ENCODE assay signal across 9 mouse cellular contexts in the genomic region with DNA sequence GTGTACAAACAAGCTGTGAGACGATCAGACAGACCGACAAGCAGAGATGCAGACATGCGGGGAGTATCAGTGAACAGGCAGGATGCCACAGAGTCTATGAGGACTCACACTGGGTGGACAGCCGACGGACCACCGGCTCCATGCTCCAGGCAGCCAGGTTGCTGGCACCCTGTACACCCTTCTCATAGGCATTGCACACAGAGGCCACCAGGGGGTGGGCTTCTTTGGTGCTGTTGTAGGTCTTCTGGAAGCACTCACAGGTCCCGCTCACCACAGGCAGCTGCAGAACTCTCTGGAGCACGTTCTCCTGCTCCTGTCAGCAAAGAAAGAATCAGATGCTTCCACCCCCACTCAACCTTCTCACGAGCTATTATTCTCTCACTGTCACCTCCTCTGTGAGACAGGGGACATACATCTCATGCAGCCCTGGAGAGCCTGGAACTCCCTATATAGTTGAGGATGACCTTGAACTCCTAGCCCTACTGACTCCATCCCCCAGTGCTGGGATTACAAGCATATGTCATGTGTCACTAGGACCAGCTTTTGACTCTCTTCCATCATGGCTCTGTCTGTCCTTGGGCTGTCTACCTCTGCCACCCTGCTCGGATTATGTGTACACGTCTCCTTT. TPM values are rescaled to one million over a fixed set of nuclear protein-coding genes. Genes with fewer than 3 reads are reported as not detected.
A peak's percentile ranks its signal among the peaks of the same experiment; 100 is the strongest.
DNase-seq lines count a peak whose midpoint lies in the region; ATAC-seq and TF ChIP-seq lines count a peak whose summit lies in the region.
"Had no signal": no experiment of that assay in that cellular context is flagged by ENCODE, and none has a peak within 500 bp of the region (broad histone marks: within the 10 kb centered on the region; RNA-seq: fewer than 3 reads in every experiment).

No protein-coding gene starts in this region.

- H3K27ac ChIP-seq in kidney, adult 2 months (ENCODE audit: insufficient read depth, low read depth, low read length): no peak overlapping the region
- H3K27ac ChIP-seq in kidney, embryonic 15.5 days: no peak overlapping the region
- H3K27ac ChIP-seq in ES-Bruce4 (ENCODE audit: insufficient read depth, low read length): no peak overlapping the region
- no peak overlapping the region for H3K27ac ChIP-seq in forebrain, embryonic 14.5 days (ENCODE audit: low read depth, low read length)
- H3K27ac ChIP-seq: neural tube, embryonic 13.5 days had no signal

- no peak for DNase-seq in kidney, adult 2 months
- DNase-seq in 416B (ENCODE audit: low read depth): peak; percentile 49
- peak; percentile 27 for DNase-seq in forebrain, embryonic 14.5 days (ENCODE audit: low spot score)
- DNase-seq in gastrocnemius, adult 8-10 months (ENCODE audit: low spot score in 2 of 2): no peak
- no peak for DNase-seq in kidney, adult 18-20 months
- no peak for DNase-seq in natural killer cell, adult 2 months (ENCODE audit: low spot score in 2 of 2)

- peaks cover 5% of the 10 kb centered on the region; the same call in 1 of the 2 replicates for H3K4me1 ChIP-seq in kidney, adult 2 months (ENCODE audit: control insufficient read depth, insufficient read depth, low read length)
- H3K4me1 ChIP-seq in kidney, embryonic 15.5 days: 0 out of 2 replicates have a peak, but pooled peaks cover 3% of the 10 kb centered on the region
- H3K4me1 ChIP-seq in ES-Bruce4 (ENCODE audit: control insufficient read depth, insufficient read depth, low read length): no peaks in the 10 kb centered on the region
- H3K4me1 ChIP-seq in forebrain, embryonic 14.5 days (ENCODE audit: control insufficient read depth, insufficient read depth, low read length): no peaks in the 10 kb centered on the region
- H3K4me1 ChIP-seq: neural tube, embryonic 13.5 days had no signal

- H3K9ac ChIP-seq in kidney, embryonic 15.5 days: no peak overlapping the region
- no peak overlapping the region for H3K9ac ChIP-seq in ES-Bruce4 (ENCODE audit: low read depth, poor library complexity, severe bottlenecking)
- no peak overlapping the region for H3K9ac ChIP-seq in forebrain, embryonic 14.5 days (ENCODE audit: low read length)
- H3K9ac ChIP-seq: neural tube, embryonic 13.5 days had no signal

- TF ChIP-seq POLR2A in kidney, adult 2 months (IDR thresholded peaks at IDR 0.05; ENCODE audit: low read depth, low read length): no peak
- no peak for TF ChIP-seq POLR2A in ES-Bruce4 (IDR thresholded peaks at IDR 0.05; ENCODE audit: insufficient read depth, low read length)

- no peaks in the 10 kb centered on the region for H3K27me3 ChIP-seq in kidney, adult 2 months (replicated peaks; ENCODE audit: control insufficient read depth, insufficient read depth, low read length)
- peaks cover 10% of the 10 kb centered on the region for H3K27me3 ChIP-seq in kidney, embryonic 15.5 days
- H3K27me3 ChIP-seq in ES-Bruce4 (ENCODE audit: control insufficient read depth, insufficient read depth, low read length, poor library complexity, severe bottlenecking): no peaks in the 10 kb centered on the region
- no peaks in the 10 kb centered on the region for H3K27me3 ChIP-seq in forebrain, embryonic 14.5 days (replicated peaks; ENCODE audit: control insufficient read depth, insufficient read depth, low read length)

- 61% methylated on average over 11 of the region's 11 CpGs for WGBS in kidney, adult 2 months
- WGBS in kidney, embryonic 15.5 days: 70% methylated on average over 11 of the region's 11 CpGs
- WGBS in forebrain, embryonic 14.5 days: 66% methylated on average over 11 of the region's 11 CpGs

- H3K4me3 ChIP-seq in kidney, adult 2 months (ENCODE audit: insufficient read depth, low read depth, low read length): no peak overlapping the region
- H3K4me3 ChIP-seq in kidney, embryonic 15.5 days (replicated peaks): no peak overlapping the region
- H3K4me3 ChIP-seq in ES-Bruce4 (ENCODE audit: low read depth, low read length): no peak overlapping the region
- H3K4me3 ChIP-seq in forebrain, embryonic 14.5 days (ENCODE audit: low read depth, low read length): no peak overlapping the region
- H3K4me3 ChIP-seq: neural tube, embryonic 13.5 days had no signal

- no peaks in the 10 kb centered on the region for H3K36me3 ChIP-seq in kidney, adult 2 months (ENCODE audit: control insufficient read depth, insufficient read depth, low read length)
- H3K36me3 ChIP-seq in kidney, embryonic 15.5 days: no peaks in the 10 kb centered on the region
- H3K36me3 ChIP-seq in ES-Bruce4 (ENCODE audit: control insufficient read depth, insufficient read depth, low read length, poor library complexity, severe bottlenecking): no peaks in the 10 kb centered on the region
- H3K36me3 ChIP-seq in forebrain, embryonic 14.5 days (ENCODE audit: control insufficient read depth, insufficient read depth, low read length): 0 out of 2 replicates have a peak, but pooled peaks cover 3% of the 10 kb centered on the region
- H3K36me3 ChIP-seq: neural tube, embryonic 13.5 days had no signal

- no peak for ATAC-seq in kidney, embryonic 15.5 days (replicated peaks; ENCODE audit: low FRiP score)
- ATAC-seq in forebrain, embryonic 14.5 days: peak; percentile 17; the same call in 1 of the 2 replicates

- H3K9me3 ChIP-seq in kidney, embryonic 15.5 days (replicated peaks): no peaks in the 10 kb centered on the region
- H3K9me3 ChIP-seq in ES-Bruce4 (replicated peaks; ENCODE audit: control insufficient read depth, insufficient read depth, low read length, poor library complexity, severe bottlenecking): no peaks in the 10 kb centered on the region
- no peaks in the 10 kb centered on the region for H3K9me3 ChIP-seq in forebrain, embryonic 14.5 days (replicated peaks; ENCODE audit: control insufficient read depth, low read length)
- H3K9me3 ChIP-seq: neural tube, embryonic 13.5 days had no signal

- H3K4me2 ChIP-seq in kidney, embryonic 15.5 days: no peak overlapping the region
- no peak overlapping the region for H3K4me2 ChIP-seq in forebrain, embryonic 14.5 days (ENCODE audit: low read length)
- H3K4me2 ChIP-seq: neural tube, embryonic 13.5 days had no signal

- TF ChIP-seq EP300 in ES-Bruce4 (IDR thresholded peaks at IDR 0.05; ENCODE audit: insufficient read depth, low read depth, low read length): no peak

- TF ChIP-seq CTCF in kidney, adult 2 months (conservative IDR thresholded peaks at IDR 0.05; ENCODE audit: insufficient read depth, insufficient read length, low read depth, low read length): peak; percentile 34; the same call in 1 of the 2 replicates
- TF ChIP-seq CTCF in ES-Bruce4 (IDR thresholded peaks at IDR 0.05; ENCODE audit: low read depth, low read length): peak; percentile 51

RNA-seq across cellular contexts. Expression of a gene that starts 2.8 kb away (rescaled TPM):
- polyA plus RNA-seq in kidney, adult 2 months (2012; rRNA removed): 58.4 and 72.2 TPM in 2 replicates
- 0.70 TPM in 1 of 2 replicates, not detected in the other for polyA plus RNA-seq in kidney, embryonic 15.5 days (2015; fragmentation: Nextera tagmentation; extraction: Ambion mirVana)
- 0.28 TPM in 1 of 2 replicates, not detected in the other for polyA plus RNA-seq in ES-Bruce4 (2011; ENCODE audit: insufficient read depth, insufficient read length, low read depth, missing spikeins)
- polyA plus RNA-seq in forebrain, embryonic 14.5 days (2014; fragmentation: Nextera tagmentation; extraction: Ambion mirVana): not detected in 2 replicates
- 10 to 100 TPM in 2 of 4 experiments, 1 to 10 TPM in 2; 1.7 to 34.7 (median 15.1) TPM for total RNA-seq in gastrocnemius, adult 8-10 months (2022)
- polyA plus RNA-seq: neural tube, embryonic 13.5 days had no signal

RNA-seq across cellular contexts. Expression of a gene that starts 13.1 kb away (rescaled TPM):
- 40.6 and 41.0 TPM in 2 replicates for polyA plus RNA-seq in kidney, adult 2 months (2012; rRNA removed)
- 11.4 and 12.2 TPM in 2 replicates for polyA plus RNA-seq in kidney, embryonic 15.5 days (2015; fragmentation: Nextera tagmentation; extraction: Ambion mirVana)
- polyA plus RNA-seq in ES-Bruce4 (2011; ENCODE audit: insufficient read depth, insufficient read length, low read depth, missing spikeins): 7.8 and 8.7 TPM in 2 replicates
- 15.1 and 16.7 TPM in 2 replicates for polyA plus RNA-seq in forebrain, embryonic 14.5 days (2014; fragmentation: Nextera tagmentation; extraction: Ambion mirVana)
- 10 to 100 TPM; 12.3 to 17.2 (median 12.7) TPM for total RNA-seq in gastrocnemius, adult 8-10 months (2022)

RNA-seq across cellular contexts. Expression of a gene that starts 13.1 kb away (rescaled TPM):
- 1.1 TPM in 2 replicates for polyA plus RNA-seq in kidney, adult 2 months (2012; rRNA removed)
- polyA plus RNA-seq in kidney, embryonic 15.5 days (2015; fragmentation: Nextera tagmentation; extraction: Ambion mirVana): 0.39 and 0.55 TPM in 2 replicates
- polyA plus RNA-seq in ES-Bruce4 (2011; ENCODE audit: insufficient read depth, insufficient read length, low read depth, missing spikeins): 0.97 and 1.9 TPM in 2 replicates
- 0.46 and 0.52 TPM in 2 replicates for polyA plus RNA-seq in forebrain, embryonic 14.5 days (2014; fragmentation: Nextera tagmentation; extraction: Ambion mirVana)
- total RNA-seq in gastrocnemius, adult 8-10 months (2022): under 1 TPM in 2 of 4 experiments, not detected in 2; 0.11 to 0.13 TPM

RNA-seq across cellular contexts. Expression of a gene that starts 14.3 kb away (rescaled TPM):
- 0.81 and 0.92 TPM in 2 replicates for polyA plus RNA-seq in kidney, adult 2 months (2012; rRNA removed)
- 5.0 and 5.1 TPM in 2 replicates for polyA plus RNA-seq in kidney, embryonic 15.5 days (2015; fragmentation: Nextera tagmentation; extraction: Ambion mirVana)
- polyA plus RNA-seq in ES-Bruce4 (2011; ENCODE audit: insufficient read depth, insufficient read length, low read depth, missing spikeins): 4.1 and 5.1 TPM in 2 replicates
- 1.9 and 2.5 TPM in 2 replicates for polyA plus RNA-seq in forebrain, embryonic 14.5 days (2014; fragmentation: Nextera tagmentation; extraction: Ambion mirVana)
- total RNA-seq in gastrocnemius, adult 8-10 months (2022): under 1 TPM; 0.27 to 0.52 (median 0.38) TPM

Comparison
In these comparisons a context has a peak if more than half of its experiments do, and no peak if none do; other contexts are left out.
1. RNA of a gene that starts 2.8 kb away (polyA plus RNA-seq): 58.4 to 72.2 TPM in kidney, adult 2 months; 0.70 TPM in kidney, embryonic 15.5 days, 0.28 TPM in ES-Bruce4 and not detected in forebrain, embryonic 14.5 days; every median in the first group is over 10 times any median in the second.
2. DNase-seq: peak in 416B (single experiment) and forebrain, embryonic 14.5 days (single experiment); none in kidney, adult 2 months (single experiment), gastrocnemius, adult 8-10 months (0 of 2), kidney, adult 18-20 months (single experiment) and natural killer cell, adult 2 months (0 of 2).